Mouse (Mus musculus): ENCODE measurements around the gene Adam8. TPM values are rescaled to one million over a fixed set of nuclear protein-coding genes. Genes with fewer than 3 reads are reported as not detected.
A peak's percentile ranks its signal among the peaks of the same experiment; 100 is the strongest.

Adam8 gene
- polyA plus RNA-seq, 1 experiment from 2014 or later, result 2.4 TPM

GRCm38 (mm10) chr7:140007781-140008180 lies 15.4 kb upstream of the Adam8 start:
- no peaks in the 10 kb centered on the region for H3K27me3 ChIP-seq (replicated peaks; ENCODE audit: control insufficient read depth, insufficient read depth, low read length)
- H3K4me1 ChIP-seq (ENCODE audit: control insufficient read depth, insufficient read depth, low read length), result no peaks in the 10 kb centered on the region
- no peak overlapping the region for H3K9ac ChIP-seq (ENCODE audit: low read depth, low read length)
- WGBS, result 96% methylated on average over 9 of the region's 9 CpGs
- ATAC-seq (ENCODE audit: low read depth), result no peak
- no peaks in the 10 kb centered on the region for H3K9me3 ChIP-seq (ENCODE audit: control insufficient read depth, low read length)
- H3K27ac ChIP-seq (replicated peaks; ENCODE audit: low read depth, low read length), result no peak overlapping the region
- H3K36me3 ChIP-seq (ENCODE audit: control insufficient read depth, insufficient read depth, low read length), result peaks cover 53% of the 10 kb centered on the region
- no peak overlapping the region for H3K4me2 ChIP-seq (ENCODE audit: low read depth, low read length)
- no peak for DNase-seq (ENCODE audit: low spot score)
- H3K4me3 ChIP-seq (ENCODE audit: low read depth, low read length), result no peak overlapping the region

- H3K4me3 ChIP-seq (ENCODE audit: low read depth, low read length), result no peak overlapping the region
- ATAC-seq (ENCODE audit: low read depth) (no peak), DNase-seq (ENCODE audit: low spot score) (no peak)
- no peaks in the 10 kb centered on the region for H3K9me3 ChIP-seq (ENCODE audit: control insufficient read depth, low read length)
- peaks cover 61% of the 10 kb centered on the region for H3K36me3 ChIP-seq (ENCODE audit: control insufficient read depth, insufficient read depth, low read length)
- no peaks in the 10 kb centered on the region for H3K27me3 ChIP-seq (replicated peaks; ENCODE audit: control insufficient read depth, insufficient read depth, low read length)
- WGBS, result 89% methylated on average over 9 of the region's 9 CpGs
- H3K4me2 ChIP-seq (ENCODE audit: low read depth, low read length), result no peak overlapping the region
- no peak overlapping the region for H3K9ac ChIP-seq (ENCODE audit: low read depth, low read length)
- no peaks in the 10 kb centered on the region for H3K4me1 ChIP-seq (ENCODE audit: control insufficient read depth, insufficient read depth, low read length)
- no peak overlapping the region for H3K27ac ChIP-seq (replicated peaks; ENCODE audit: low read depth, low read length)
Observed at GRCm38 (mm10) chr7:140006861-140007611, 14.7 kb upstream of the Adam8 start.

GRCm38 (mm10) chr7:140004666-140005065 lies 12.3 kb upstream of the Adam8 start:
- DNase-seq (ENCODE audit: low spot score) (no peak), ATAC-seq (ENCODE audit: low read depth) (no peak)
- Histone ChIP-seq H3K4me3 (ENCODE audit: low read depth, low read length) (no peak overlapping the region), H3K36me3 (ENCODE audit: control insufficient read depth, insufficient read depth, low read length) (peaks cover 71% of the 10 kb centered on the region), H3K4me1 (ENCODE audit: control insufficient read depth, insufficient read depth, low read length) (no peaks in the 10 kb centered on the region), H3K27me3 (replicated peaks; ENCODE audit: control insufficient read depth, insufficient read depth, low read length) (no peaks in the 10 kb centered on the region), H3K27ac (replicated peaks; ENCODE audit: low read depth, low read length) (no peak overlapping the region), H3K9me3 (ENCODE audit: control insufficient read depth, low read length) (no peaks in the 10 kb centered on the region), H3K9ac (ENCODE audit: low read depth, low read length) (no peak overlapping the region), H3K4me2 (ENCODE audit: low read depth, low read length) (no peak overlapping the region)
- 94% methylated on average over 7 of the region's 8 CpGs for WGBS

- H3K9ac ChIP-seq (ENCODE audit: low read depth, low read length), result no peak overlapping the region
- H3K4me1 ChIP-seq (ENCODE audit: control insufficient read depth, insufficient read depth, low read length), result no peaks in the 10 kb centered on the region
- H3K36me3 ChIP-seq (ENCODE audit: control insufficient read depth, insufficient read depth, low read length), result peaks cover 89% of the 10 kb centered on the region
- DNase-seq (ENCODE audit: low spot score) (no peak), ATAC-seq (ENCODE audit: low read depth) (no peak)
- no peak overlapping the region for H3K27ac ChIP-seq (replicated peaks; ENCODE audit: low read depth, low read length)
- H3K4me3 ChIP-seq (ENCODE audit: low read depth, low read length), result no peak overlapping the region
- H3K4me2 ChIP-seq (ENCODE audit: low read depth, low read length), result no peak overlapping the region
- H3K27me3 ChIP-seq (replicated peaks; ENCODE audit: control insufficient read depth, insufficient read depth, low read length), result no peaks in the 10 kb centered on the region
- H3K9me3 ChIP-seq (ENCODE audit: control insufficient read depth, low read length), result no peaks in the 10 kb centered on the region
- 48% methylated on average over 12 of the region's 12 CpGs for WGBS
Observed at GRCm38 (mm10) chr7:140001086-140001740, 8.9 kb upstream of the Adam8 start.

- no peaks in the 10 kb centered on the region for H3K9me3 ChIP-seq (ENCODE audit: control insufficient read depth, low read length)
- H3K9ac ChIP-seq (ENCODE audit: low read depth, low read length), result no peak overlapping the region
- no peak overlapping the region for H3K4me3 ChIP-seq (ENCODE audit: low read depth, low read length)
- H3K27me3 ChIP-seq (replicated peaks; ENCODE audit: control insufficient read depth, insufficient read depth, low read length), result no peaks in the 10 kb centered on the region
- ATAC-seq (ENCODE audit: low read depth) (no peak), DNase-seq (ENCODE audit: low spot score) (no peak)
- 93% methylated on average over 13 of the region's 13 CpGs for WGBS
- H3K4me2 ChIP-seq (ENCODE audit: low read depth, low read length), result no peak overlapping the region
- H3K36me3 ChIP-seq (ENCODE audit: control insufficient read depth, insufficient read depth, low read length), result peaks cover 80% of the 10 kb centered on the region
- H3K4me1 ChIP-seq (ENCODE audit: control insufficient read depth, insufficient read depth, low read length), result no peaks in the 10 kb centered on the region
- no peak overlapping the region for H3K27ac ChIP-seq (replicated peaks; ENCODE audit: low read depth, low read length)
Observed at GRCm38 (mm10) chr7:139998691-139999350, 6.5 kb upstream of the Adam8 start.

- no peak overlapping the region for H3K27ac ChIP-seq (replicated peaks; ENCODE audit: low read depth, low read length)
- no peak overlapping the region for H3K9ac ChIP-seq (ENCODE audit: low read depth, low read length)
- no peaks in the 10 kb centered on the region for H3K9me3 ChIP-seq (ENCODE audit: control insufficient read depth, low read length)
- no peaks in the 10 kb centered on the region for H3K27me3 ChIP-seq (replicated peaks; ENCODE audit: control insufficient read depth, insufficient read depth, low read length)
- no peak overlapping the region for H3K4me3 ChIP-seq (ENCODE audit: low read depth, low read length)
- H3K36me3 ChIP-seq (ENCODE audit: control insufficient read depth, insufficient read depth, low read length), result peaks cover 44% of the 10 kb centered on the region
- no peak for ATAC-seq (ENCODE audit: low read depth)
- no peaks in the 10 kb centered on the region for H3K4me1 ChIP-seq (ENCODE audit: control insufficient read depth, insufficient read depth, low read length)
- H3K4me2 ChIP-seq (ENCODE audit: low read depth, low read length), result no peak overlapping the region
- DNase-seq (ENCODE audit: low spot score), result peak; percentile 77
- 33% methylated on average over 3 of the region's 3 CpGs for WGBS
Observed at GRCm38 (mm10) chr7:139994676-139995075, 2.3 kb upstream of the Adam8 start.

- no peak for ATAC-seq (ENCODE audit: low read depth)
- no peaks in the 10 kb centered on the region for H3K27me3 ChIP-seq (replicated peaks; ENCODE audit: control insufficient read depth, insufficient read depth, low read length)
- no peak overlapping the region for H3K4me2 ChIP-seq (ENCODE audit: low read depth, low read length)
- H3K9me3 ChIP-seq (ENCODE audit: control insufficient read depth, low read length), result no peaks in the 10 kb centered on the region
- no peak overlapping the region for H3K9ac ChIP-seq (ENCODE audit: low read depth, low read length)
- 68% methylated on average over 4 of the region's 4 CpGs for WGBS
- H3K4me1 ChIP-seq (ENCODE audit: control insufficient read depth, insufficient read depth, low read length), result no peaks in the 10 kb centered on the region
- DNase-seq (ENCODE audit: low spot score), result no peak
- H3K36me3 ChIP-seq (ENCODE audit: control insufficient read depth, insufficient read depth, low read length), result peaks cover 40% of the 10 kb centered on the region
- no peak overlapping the region for H3K4me3 ChIP-seq (ENCODE audit: low read depth, low read length)
- H3K27ac ChIP-seq (replicated peaks; ENCODE audit: low read depth, low read length), result no peak overlapping the region
Observed at GRCm38 (mm10) chr7:139994202-139994601, 1.8 kb upstream of the Adam8 start.

GRCm38 (mm10) chr7:139993532-139993931 lies 1.2 kb upstream of the Adam8 start:
- Histone ChIP-seq H3K27ac (replicated peaks; ENCODE audit: low read depth, low read length) (no peak overlapping the region), H3K9ac (ENCODE audit: low read depth, low read length) (no peak overlapping the region), H3K4me1 (ENCODE audit: control insufficient read depth, insufficient read depth, low read length) (no peaks in the 10 kb centered on the region), H3K9me3 (ENCODE audit: control insufficient read depth, low read length) (no peaks in the 10 kb centered on the region), H3K36me3 (ENCODE audit: control insufficient read depth, insufficient read depth, low read length) (peaks cover 33% of the 10 kb centered on the region), H3K4me2 (ENCODE audit: low read depth, low read length) (no peak overlapping the region), H3K4me3 (ENCODE audit: low read depth, low read length) (no peak overlapping the region), H3K27me3 (replicated peaks; ENCODE audit: control insufficient read depth, insufficient read depth, low read length) (no peaks in the 10 kb centered on the region)
- 86% methylated on average over 6 of the region's 6 CpGs for WGBS
- peak; percentile 19; the same call in 1 of the 2 replicates for ATAC-seq (ENCODE audit: low read depth)
- no peak for DNase-seq (ENCODE audit: low spot score)

Measured in embryonic facial prominence, embryonic 14.5 days (tissue).